Mouse (Mus musculus): ENCODE data around the gene Fam205c. TPM values are rescaled to one million over a fixed set of nuclear protein-coding genes. Genes with fewer than 3 reads are reported as not detected.

Fam205c gene
- polyA plus RNA-seq, 1 experiment: not detected

Other genes with a start within 250 kb of the Fam205c start
- gene Gm2564, start 244.5 kb downstream of the Fam205c start, polyA plus RNA-seq (2012; ENCODE audit: insufficient read depth, low replicate concordance): not detected in 2 replicates
- gene Ccl27b, start 219.0 kb downstream of the Fam205c start, polyA plus RNA-seq (2012; ENCODE audit: insufficient read depth, low replicate concordance): not detected in 2 replicates
- gene Il11ra2, start 212.3 kb downstream of the Fam205c start, polyA plus RNA-seq (2012; ENCODE audit: insufficient read depth, low replicate concordance): 1.1 TPM in 1 of 2 replicates, not detected in the other
- not detected in 2 replicates for gene 4930578G10Rik, start 138.7 kb downstream of the Fam205c start, polyA plus RNA-seq (2012; ENCODE audit: insufficient read depth, low replicate concordance)
- gene Ccl19, start 117.7 kb downstream of the Fam205c start, polyA plus RNA-seq (2012; ENCODE audit: insufficient read depth, low replicate concordance): not detected in 2 replicates
- gene Ccl21a, start 100.2 kb downstream of the Fam205c start, polyA plus RNA-seq (2012; ENCODE audit: insufficient read depth, low replicate concordance): not detected in 2 replicates
- 0.07 TPM in 1 of 2 replicates, not detected in the other for gene Fam205a1, start 20.3 kb downstream of the Fam205c start, polyA plus RNA-seq (2012; ENCODE audit: insufficient read depth, low replicate concordance)
- gene Gm12394, start 17.5 kb downstream of the Fam205c start, polyA plus RNA-seq (2012; ENCODE audit: insufficient read depth, low replicate concordance): not detected in 2 replicates
- not detected in 2 replicates for gene Phf24, start 42.4 kb upstream of the Fam205c start, polyA plus RNA-seq (2012; ENCODE audit: insufficient read depth, low replicate concordance)
- 0.77 TPM in 1 of 2 replicates, not detected in the other for gene Dnajb5, start 75.6 kb upstream of the Fam205c start, polyA plus RNA-seq (2012; ENCODE audit: insufficient read depth, low replicate concordance)
- gene 1700022I11Rik, start 95.4 kb upstream of the Fam205c start, polyA plus RNA-seq (2012; ENCODE audit: insufficient read depth, low replicate concordance): not detected in 2 replicates
- 15.0 and 56.2 TPM in 2 replicates for gene Vcp, start 126.3 kb upstream of the Fam205c start, polyA plus RNA-seq (2012; ENCODE audit: insufficient read depth, low replicate concordance)
- 4.9 and 7.4 TPM in 2 replicates for gene Fancg, start 136.3 kb upstream of the Fam205c start, polyA plus RNA-seq (2012; ENCODE audit: insufficient read depth, low replicate concordance)
- gene Pigo, start 151.6 kb upstream of the Fam205c start, polyA plus RNA-seq (2012; ENCODE audit: insufficient read depth, low replicate concordance): 2.7 and 7.6 TPM in 2 replicates
- gene Stoml2, start 157.5 kb upstream of the Fam205c start, polyA plus RNA-seq (2012; ENCODE audit: insufficient read depth, low replicate concordance): 76.4 and 102 TPM in 2 replicates
- gene Fam214b, start 172.0 kb upstream of the Fam205c start, polyA plus RNA-seq (2012; ENCODE audit: insufficient read depth, low replicate concordance): 79.7 and 92.7 TPM in 2 replicates
- 0.14 and 0.54 TPM in 2 replicates for gene Unc13b, start 184.7 kb upstream of the Fam205c start, polyA plus RNA-seq (2012; ENCODE audit: insufficient read depth, low replicate concordance)

All from megakaryocyte, embryonic 14.5 days (primary cell).